Mouse (Mus musculus): ENCODE measurements around the gene Slc25a22. TPM values are rescaled to one million over a fixed set of nuclear protein-coding genes. Genes with fewer than 3 reads are reported as not detected.
A peak's percentile ranks its signal among the peaks of the same experiment; 100 is the strongest.

Slc25a22 gene
- total RNA-seq, 2 experiments from 2014 or later: 366 to 390 TPM

DNA sequence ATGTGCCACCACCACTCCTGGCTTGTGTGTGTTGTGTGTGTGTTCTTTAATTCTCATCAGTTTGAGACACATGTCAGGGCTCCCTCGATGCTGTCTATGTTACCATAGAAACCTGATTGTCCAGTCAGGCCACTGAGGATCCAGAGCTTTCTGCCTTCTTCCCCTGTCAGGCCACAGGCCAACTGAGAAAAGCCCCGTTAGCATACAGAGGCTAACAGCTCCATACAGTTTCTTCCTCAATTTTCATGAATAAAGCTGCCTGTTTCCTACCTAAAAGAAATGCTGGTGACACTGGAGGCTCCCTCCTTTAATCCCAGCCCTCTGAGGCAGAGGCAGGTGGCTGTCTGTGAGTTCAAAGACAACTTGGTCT lies 1.2 kb downstream of the Slc25a22 start:
- DNase-seq (ENCODE audit: low spot score in 2 of 2): no peak

DNA sequence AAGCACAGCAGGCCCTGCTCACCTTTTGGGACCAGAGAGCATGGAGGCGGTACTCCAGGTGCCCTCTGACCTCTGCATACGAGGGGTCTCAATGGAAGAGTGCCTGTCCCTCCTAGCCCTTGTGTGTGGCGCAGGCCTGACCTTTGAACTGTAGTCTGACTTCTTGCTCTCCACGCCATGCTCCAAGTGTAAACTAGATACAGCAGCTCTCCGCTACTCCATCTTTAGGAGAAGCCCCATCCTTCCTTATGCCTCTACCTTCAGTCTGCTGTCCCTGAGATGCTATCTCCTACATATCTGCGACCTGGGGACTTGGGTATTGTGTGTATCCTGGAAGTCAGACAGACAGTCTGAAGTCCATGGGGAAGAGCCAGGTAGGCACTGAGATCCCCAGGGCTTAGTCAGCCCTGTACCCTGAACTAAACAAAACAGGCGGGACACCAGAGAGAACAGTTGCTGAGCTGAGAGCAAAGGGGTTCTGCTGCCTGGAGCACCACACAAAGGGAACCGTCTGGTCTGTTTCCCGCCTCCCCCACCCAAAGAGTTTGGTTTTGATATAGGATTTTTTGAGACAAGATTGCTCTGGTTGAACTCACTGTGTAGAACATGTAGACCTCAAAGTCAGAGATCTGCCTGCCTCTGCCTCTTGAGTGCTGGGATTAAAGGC lies 1.7 kb downstream of the Slc25a22 start:
- DNase-seq (ENCODE audit: low spot score in 2 of 2): no peak

DNA sequence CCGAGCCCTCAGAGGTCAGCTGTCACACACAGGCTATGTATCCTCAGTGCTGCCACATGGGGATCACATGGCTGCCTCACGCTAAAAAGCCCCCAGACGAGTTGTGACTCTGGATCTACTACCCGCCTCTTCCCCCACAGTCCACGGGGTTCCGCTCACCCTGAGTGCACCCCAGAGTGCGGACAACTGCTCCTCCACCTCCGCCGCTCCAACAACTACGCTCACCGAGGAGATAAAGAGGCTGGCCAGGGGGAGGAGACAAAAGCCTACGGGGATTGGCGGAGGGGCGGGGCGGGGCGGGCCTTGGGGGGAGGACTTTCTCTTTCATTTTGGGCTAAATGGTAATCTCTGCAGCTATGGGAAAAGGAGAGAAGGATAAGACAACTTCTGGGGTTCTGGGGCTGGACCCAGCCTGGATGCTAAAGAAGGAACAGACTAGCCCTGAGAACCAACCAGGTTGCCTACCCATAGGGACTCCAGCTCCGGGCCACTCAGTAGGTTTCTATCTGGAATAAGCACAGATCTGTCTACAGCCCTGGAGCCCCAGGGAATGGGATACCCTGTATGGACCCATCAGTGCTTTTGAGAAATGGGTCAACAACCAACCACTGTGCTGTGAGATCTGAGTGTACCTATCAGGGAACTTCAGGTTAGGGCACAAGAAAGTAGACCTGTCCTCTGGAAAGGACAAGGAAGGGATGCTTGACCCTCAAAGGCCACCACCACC lies 2.4 kb downstream of the Slc25a22 start:
- peak in 1 of 2 experiments; percentile 61 for DNase-seq (ENCODE audit: low spot score in 2 of 2)

DNA sequence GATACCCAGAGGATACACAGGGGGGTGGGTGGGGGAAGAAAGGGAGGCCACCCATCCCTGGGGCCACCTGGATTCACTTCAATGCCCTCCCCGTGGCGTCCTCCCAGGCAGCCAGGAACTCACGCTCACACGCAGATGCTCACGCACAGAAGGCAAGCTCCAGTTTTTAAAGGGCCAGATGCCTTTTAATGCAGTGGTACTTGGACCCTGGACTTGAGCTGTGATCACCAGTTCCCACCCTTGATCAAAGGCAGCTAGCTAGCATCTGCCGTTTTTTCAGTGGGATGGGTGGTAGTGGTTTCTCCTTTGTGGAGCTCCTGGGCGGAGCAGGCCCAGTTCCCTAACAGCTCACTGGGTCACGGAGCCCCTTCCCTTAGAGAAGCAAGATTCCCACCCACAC lies 3.2 kb downstream of the Slc25a22 start:
- DNase-seq (ENCODE audit: low spot score in 2 of 2): peak; percentile 70 to 78

DNA sequence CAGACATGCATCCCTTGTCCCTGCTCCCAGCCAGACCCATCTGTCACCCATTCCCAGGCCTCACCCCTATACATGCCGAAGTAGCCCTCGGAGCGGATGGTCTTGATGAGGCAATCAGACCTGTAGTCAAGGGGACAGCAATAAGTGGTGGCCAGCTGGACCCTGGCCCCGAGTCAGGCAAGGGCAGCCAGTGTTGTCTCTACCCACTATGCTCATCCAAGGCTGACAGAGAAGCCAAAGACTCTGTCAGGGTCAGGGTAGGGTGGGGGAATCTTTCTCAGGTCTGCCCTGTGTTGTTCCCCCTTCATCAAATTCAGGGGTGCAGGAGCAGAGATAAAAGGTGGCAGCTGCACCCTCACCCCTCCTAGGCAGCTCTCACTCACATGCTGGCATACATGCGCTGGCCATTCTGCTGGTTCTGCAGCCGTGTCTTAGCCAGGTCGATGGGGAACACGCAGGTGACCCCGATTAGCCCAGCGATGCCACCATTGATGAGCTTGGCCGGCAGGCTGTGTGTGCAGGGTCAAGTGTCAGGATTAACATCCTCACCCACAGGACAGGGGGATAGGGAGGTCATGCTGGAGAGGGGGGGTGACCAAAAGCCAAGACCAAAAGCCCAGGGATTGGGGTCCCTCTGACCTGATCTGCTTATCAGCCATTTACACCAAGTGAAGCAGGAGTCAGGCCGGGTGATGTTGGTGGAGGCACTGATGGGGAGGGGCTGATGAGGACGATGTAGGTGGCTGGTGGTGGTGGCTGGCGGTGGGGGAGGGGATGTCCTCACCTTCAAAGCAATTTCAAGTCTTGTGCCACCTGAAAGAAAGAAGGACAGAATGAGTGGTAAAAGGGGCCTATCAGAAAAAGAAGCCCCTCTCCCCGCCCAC lies 3.9 kb downstream of the Slc25a22 start:
- no peak for DNase-seq (ENCODE audit: low spot score in 2 of 2)

DNA sequence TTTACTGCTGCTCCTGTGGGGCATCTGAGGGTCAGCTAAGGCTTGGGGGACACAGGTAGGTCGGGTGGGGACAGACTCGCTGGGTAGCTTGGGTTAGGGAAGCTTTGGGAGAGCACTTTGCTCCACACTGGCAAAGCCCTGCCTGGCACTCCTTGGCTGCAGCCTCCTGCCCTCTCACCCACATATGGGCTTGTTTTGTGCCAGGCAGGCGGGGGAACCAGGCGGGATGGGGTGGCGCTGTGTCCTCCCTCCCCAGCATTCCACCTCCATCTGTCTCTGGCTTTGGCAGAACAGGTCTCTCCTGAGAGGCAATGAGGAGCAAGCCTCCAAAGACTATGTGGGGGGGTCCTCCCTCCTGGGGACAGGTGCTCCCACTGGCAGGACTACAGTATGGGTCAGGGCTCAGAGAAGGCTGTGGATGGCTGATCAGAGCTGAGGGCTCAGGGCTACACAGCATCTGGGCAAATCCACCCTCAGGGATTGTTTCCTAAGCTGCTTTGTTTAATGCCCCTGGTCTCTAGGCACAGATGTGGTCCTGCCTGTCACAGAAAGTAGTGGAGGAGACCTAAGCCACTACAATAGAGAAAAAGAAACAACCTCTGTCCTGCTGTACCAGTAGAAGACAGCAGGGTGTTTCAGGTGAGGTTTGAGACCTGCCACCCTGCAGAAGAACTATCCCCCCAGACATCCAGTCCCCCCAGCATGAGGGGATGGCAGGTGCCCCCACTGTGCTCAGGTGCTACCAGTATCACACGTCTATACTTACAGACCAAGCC lies 4.8 kb downstream of the Slc25a22 start:
- DNase-seq (ENCODE audit: low spot score in 2 of 2): no peak

DNA sequence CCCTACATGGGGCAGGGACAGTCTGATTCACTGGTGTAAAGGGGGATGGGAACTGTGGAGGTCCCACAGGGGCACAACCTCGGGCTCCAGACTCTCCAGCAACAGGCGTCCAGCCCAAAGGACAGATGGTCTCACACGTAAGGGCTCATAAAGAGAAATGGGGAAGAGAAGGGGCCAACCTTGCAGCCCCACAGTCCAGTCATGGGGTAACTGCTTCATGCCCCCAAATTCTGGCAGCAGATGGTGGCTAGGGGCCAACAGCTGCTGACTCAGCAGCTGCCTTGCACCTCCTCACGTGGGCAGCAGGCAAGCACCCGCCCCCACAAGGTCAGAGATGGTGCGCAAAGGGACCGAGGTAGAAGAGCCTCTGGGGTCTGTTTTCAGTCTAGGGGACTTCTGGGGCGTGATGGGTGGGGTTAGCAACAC lies 5.5 kb downstream of the Slc25a22 start:
- DNase-seq (ENCODE audit: low spot score in 2 of 2): no peak

DNA sequence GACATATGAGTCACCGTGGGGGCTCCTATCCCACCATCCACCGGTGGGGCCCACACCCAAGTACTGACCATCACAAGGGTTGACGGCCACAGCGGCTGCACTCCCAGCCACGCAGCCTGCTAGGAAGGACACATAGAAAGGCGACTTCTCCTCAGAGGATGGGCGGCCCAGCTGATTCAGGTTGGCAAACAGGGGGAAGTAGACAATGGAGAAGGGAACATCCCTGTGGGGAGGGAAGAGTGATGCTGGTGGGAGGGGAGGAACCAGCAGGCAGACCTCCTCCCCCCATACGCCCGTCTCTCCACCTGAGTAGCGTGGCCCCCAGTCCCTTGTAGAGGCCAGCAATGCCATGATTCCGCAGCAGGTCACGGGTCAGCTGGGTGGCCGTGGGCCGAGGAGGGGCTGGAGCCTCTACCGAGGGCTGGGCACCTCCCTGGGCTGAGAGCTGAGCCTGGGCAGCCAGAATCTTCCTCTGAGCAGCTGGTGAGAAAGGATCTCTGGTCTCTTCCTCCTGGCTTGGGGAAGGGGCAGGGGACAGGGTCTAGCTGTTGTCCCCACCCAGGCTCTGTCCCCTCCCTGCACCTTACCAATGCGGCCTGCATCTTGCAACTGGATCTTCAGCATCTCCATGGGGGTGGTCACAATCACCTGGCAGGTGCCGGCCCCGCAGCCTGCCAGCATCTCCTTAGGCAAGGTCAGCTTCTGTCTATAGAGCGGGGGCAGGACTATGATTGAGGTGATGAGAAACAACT lies 6.1 kb downstream of the Slc25a22 start:
- DNase-seq (ENCODE audit: low spot score in 2 of 2): no peak

DNA sequence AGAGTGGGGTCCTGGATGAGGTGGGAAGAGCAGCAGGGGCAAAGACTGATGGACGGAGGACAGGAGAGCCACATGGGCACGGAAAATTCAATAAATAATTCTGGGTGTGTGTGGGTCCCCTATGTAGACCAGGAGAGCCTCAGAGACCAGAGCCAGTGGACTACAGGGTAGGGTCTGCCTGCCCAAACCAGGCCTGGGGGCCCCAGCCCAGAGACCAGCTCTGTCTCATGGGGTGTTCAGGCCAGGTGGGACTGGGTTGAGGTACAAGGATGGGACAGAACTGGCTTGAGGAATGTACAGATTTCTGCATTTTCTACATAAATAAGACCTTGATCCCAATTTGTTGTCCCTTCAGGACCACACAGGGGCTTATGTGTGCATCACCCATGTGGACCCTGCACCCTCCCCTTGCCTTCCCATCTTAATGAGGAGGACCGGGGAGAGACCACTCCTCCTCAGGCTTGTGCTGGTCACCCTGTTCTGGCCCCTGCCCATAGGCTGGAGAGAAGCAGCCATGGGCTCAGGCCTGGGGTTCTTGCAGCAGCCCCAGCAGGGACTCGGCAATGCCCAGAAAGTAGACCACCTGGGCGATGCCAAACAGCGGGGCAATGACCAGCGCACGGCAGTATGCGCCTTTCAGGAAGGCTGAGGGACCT lies 7.0 kb downstream of the Slc25a22 start:
- DNase-seq (ENCODE audit: low spot score in 2 of 2): no peak

DNA sequence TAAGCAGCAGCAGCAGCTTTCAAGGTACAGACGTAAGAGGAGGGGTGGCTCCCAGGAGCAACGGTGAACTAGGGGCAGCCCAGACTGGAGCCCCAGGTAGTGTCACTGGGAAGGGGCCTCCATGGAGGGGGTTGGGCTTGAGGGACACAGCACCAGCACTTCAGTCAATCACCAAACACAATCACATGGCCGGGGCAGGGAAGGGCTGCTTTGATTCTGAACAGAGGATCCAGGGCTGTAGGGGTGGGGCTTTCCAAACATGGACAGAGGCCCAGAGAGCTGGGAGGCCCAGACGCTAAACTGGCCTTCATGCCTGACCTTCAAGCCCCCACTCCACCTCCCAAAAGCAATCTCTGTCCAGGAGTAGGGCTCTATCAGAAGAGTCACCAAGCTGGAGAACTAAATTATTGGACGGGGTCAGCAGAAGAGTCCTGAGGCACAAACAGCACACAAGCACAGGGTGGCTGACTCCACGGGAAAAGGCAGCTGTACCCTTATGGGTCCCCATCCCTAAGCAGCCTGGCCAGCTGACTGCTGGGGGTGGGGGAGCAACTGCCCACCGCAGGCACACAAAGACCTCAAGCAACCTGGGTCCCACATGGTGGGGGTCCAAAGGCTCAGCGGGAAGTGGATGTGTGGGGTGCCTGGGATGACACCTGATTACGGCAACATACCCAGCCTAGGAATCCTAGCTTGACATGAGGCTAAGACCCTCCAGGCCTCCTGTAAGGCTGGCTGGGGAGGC lies 7.7 kb downstream of the Slc25a22 start:
- DNase-seq (ENCODE audit: low spot score in 2 of 2): no peak

DNA sequence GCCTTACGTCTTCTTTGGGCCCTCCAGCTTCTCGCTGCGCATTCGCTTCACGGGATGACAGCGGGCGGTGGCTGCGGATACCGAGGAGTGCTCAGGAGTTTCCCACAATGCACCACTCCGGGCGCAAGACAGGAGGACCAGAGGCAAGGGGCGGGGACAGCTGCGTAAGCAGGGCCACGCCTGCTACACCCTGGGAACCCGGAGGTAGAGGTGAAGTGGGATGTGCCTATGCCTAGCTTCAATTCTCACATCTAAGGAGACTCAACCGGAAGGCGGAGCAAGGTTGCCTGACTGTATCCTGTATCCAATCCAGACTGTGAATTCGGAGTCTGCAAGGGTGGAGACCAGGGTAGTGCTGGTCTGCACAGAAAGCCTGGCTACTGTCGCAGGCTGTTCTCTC lies 8.4 kb downstream of the Slc25a22 start, which contains the start of gene Cend1:
Cend1 (minus strand) TSS at position 182 of the 400 bp plus-strand sequence.
- DNase-seq (ENCODE audit: low spot score in 2 of 2): peak; percentile 81 to 88

DNA sequence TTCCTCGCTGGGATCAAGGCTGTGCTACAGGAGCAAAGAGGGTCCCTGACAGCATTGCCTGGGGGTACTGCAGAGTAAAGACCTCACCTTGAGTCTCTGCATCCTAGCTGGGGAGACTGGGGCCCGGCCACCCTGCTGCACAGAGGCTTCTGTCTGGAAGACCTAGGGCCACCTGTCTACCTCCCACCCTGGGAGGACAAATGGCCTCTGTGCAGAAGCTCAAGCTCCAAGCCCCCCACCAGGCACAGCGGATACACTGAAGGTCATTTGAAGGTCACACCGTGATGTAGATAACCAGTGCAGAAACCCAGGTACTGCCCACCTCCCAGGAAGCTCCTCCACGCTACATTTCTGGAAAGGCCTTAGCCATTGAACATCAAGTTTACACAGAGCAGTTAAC lies 9.0 kb downstream of the Slc25a22 start:
- DNase-seq (ENCODE audit: low spot score in 2 of 2): no peak

DNA sequence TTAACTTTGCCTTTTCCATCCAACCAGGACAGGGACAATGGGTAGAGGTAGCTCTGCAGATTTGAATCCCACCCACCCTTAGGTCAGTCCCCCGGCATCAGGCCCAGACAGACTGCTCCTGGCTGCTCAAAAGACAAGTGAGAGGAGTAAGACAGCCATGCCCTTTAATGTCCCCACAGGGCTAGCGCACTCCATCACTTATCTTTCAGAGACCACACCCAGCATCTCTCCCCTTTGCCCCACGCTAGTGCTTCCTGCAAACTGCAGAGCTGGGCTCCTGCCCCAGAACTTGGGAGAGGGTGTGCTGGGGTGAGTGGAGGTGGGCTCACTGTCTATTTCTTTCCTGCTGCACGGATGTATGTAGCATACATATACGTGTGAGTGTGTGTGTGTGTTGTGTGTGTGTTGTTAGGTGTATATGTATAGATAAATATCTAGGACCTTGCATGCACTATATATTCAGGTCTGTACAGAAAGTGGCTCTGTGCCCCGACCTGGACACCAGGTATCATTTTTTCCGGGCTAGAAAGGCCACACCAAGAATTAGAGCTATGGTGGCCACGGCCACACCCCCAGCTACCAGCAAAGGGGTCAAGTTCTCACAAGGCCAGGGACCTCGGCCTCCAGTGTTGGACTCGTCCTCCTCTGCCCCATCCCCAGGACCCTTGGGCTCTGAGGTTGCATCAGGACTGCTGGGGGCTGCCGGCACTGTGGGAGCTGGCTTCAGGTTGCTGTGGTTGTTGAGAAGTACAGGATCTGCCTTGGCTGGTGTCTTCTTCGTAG lies 10.6 kb downstream of the Slc25a22 start:
- no peak for DNase-seq (ENCODE audit: low spot score in 2 of 2)

DNA sequence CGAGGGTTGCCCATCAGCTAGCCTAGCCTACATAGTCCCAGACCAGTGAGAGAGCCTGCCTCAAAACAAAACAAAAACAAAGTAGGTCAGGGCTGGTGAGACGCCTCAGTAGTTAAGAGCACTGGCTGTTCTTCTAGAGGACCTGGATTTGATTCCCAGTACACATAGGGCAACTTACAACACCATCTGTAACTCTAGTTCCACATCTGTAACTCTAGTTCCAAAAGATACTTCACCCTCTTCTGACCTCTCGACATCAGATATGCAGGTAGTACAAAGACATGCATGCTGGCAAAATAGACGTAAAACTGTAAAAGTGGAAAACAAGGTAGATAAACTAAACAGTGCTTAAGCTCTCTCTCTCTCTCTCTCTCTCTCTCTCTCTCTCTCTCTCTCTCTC lies 13.9 kb downstream of the Slc25a22 start:
- DNase-seq (ENCODE audit: low spot score in 2 of 2): no peak

DNA sequence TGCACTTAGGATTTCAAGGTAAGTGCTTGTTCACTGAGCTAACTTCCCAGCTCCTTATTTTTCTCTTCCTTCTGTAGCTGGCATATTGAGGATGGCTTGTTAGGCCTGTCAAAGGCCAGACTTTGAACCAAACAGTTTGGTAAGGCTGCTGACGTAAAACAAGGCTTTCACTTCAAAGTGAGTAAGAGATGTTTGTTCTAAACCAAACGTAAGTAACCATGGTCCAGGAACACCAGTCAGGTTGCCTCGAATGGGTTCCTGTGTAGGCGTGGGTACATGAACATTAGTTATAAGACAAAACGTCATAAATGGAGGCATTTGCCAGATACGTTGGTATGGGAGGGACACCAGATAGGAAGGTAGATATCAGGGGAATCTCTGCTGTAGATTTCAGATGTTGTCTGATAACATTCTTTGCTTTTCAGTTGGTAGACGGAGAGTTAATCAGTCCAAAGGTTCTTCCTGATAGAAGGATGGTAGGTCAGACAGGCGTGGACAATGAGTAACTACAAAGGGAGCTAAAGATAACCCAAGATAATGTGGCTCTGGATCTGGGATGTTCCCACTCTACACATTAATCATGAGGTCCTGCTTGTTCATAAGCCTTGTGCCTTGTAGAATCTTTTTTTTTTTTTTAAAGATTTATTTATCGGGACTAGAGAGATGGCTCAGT lies 17.5 kb downstream of the Slc25a22 start:
- no peak for DNase-seq (ENCODE audit: low spot score in 2 of 2)

DNA sequence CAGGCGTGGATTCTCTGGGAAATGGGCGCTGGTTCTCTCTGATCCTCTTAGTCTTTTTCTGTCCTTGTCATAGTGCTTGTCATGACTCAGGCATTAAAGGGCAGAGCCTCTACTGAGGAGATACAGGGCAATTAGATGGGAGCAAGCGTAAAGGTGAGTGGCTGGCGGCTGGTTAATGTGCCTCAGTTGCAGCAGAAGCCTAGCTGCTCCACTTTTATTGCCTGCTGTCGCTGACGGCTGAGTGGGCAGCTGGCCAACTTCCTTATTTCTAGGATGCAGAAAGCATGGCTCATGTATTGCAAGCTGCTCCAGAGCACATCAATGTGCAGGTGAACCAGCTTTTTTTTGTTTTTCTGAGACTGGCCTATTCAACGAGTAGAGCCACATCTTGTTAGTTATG lies 18.7 kb downstream of the Slc25a22 start:
- no peak for DNase-seq (ENCODE audit: low spot score in 2 of 2)

Measured in layer of hippocampus, postnatal 14 days (tissue).